Mouse (Mus musculus) layer of hippocampus, postnatal 25 days (tissue): ENCODE measurements around the gene Cbx8. TPM values are rescaled to one million over a fixed set of nuclear protein-coding genes. Genes with fewer than 3 reads are reported as not detected.

ENCODE experiments used
- DNase-seq, 2 experiments: peaks; one replicate each; pipeline ENCODE4 v3.0.0; 2022; ENCODE audit warnings: mixed read lengths in 2 of 2, low spot score in 1 of 2; ENCODE audit errors: extremely low spot score in 1 of 2
- total RNA-seq, 2 experiments: library from RNA; stranded (reverse); gene quantifications; 2 replicates each; pipeline ENCODE4 v1.2.3; 2021

Gene Cbx8
- total RNA-seq, 2 experiments from 2014 or later, result 13.8 to 16.7 TPM

DNA sequence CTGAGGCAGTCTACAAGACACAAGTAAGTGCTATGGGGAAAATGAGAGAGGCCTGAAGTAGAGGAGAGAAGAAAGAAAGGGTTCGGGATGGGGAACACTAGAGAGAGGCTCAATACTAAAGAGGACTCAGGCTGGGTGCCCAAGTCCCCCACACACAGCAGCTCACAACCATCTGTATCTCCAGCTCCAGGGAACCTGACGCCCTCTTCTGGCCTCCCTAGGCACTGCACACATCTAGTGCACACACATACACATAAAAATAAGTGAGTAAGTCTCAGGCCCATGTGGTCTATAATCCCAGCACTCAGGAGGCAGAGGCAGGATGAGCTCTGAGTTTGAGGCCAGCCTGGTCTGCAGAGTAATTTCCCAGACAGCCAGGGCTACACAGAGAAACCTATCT, 39.9 kb downstream of the Cbx8 start:
- DNase-seq, result no peak

DNA sequence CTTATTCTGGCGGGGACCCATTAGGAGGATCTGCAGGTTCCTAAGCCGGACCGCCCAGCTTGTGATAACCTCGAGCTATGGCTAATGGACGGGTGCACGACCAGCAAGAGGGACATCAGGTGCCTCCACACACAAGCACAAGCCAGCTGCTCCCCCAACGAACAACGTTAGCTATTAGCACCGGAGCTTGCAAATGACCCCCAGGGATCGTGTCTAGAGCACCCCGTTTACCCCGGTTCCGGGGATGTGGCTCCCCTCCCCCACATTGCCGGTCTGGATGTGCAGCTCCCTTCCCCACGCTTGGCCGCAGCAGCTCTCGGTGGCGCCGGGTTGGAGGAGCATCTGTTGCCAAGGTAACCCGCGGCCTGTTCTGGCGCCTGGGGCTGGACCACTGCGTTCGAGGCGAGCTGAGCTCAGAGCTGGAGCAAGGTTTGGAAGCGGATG, 41.4 kb downstream of the Cbx8 start:
- DNase-seq, result peak in 1 of 2 experiments; percentile 19

DNA sequence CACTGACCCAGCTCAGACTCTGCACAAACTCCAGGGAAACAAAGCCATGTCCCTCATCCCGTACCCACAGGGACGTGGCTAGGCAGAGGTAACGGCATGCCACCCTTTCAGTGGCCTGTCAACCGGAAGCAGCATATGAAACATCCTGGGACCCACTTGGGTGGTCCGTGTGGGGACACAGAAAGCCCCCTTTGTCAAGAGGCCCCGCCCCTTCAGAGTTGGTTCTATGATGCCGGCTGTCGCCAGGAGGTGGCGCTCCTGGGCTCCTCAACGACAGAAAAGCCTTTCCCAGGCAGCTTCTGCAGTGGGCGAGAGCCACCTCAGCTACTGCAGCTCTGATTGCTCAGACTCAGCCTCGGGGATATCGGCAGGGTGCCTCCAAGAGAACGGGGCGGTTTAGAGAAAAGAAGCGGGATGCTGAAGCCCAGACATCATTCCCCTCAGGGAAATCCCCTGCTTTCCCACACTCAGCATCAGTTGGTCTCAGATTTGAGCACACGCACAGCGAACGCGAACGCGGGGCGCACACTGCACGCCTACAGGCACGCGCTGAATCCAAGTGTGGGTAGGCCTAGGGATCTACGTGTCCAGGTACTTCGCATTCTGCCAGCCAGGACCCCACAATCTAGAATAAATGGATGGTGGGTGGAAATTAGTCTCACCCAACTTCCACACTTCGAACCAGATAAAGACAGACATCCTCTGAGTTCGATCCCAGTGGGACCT, 42.1 kb downstream of the Cbx8 start:
- DNase-seq, result peak; percentile 84 to 94

DNA sequence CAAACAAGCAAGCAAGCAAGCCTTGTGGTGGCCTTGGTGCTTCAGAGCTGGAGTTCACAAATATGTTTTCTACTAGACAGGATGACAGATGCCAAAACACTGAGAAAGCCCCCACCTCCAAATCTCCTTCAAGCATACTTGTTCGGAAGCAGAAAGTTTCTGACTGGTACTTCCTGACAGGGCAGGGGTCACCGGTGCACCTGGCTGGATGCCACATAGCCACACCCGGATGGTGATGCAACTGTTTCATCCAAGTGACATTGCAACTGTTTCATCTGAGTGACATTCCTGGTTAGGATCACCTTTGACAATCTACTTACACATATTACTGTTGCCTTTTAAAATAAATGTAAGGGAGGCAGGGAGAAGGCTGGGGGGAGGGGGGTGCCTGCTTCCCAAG, 43.6 kb downstream of the Cbx8 start:
- DNase-seq, result no peak

DNA sequence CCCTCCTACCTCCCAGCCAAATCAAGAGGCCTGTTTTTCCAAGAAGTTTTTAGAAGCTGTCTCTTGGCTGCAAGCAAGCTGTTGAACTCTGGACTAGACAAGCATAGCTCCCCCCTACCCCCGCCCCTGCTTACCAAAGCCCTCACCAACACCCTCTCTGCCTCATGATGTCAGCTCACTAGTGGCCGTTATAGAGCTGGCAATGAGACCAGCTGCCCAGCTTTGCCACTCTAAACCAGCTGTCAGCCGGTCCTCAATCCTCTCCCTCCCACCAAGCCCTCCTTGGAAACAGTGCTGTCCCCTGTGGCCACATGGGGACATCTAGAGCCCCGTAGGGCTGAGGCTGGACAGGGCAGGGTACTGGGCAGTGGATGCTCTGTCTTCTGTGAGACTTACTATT, 45.3 kb downstream of the Cbx8 start:
- no peak for DNase-seq

DNA sequence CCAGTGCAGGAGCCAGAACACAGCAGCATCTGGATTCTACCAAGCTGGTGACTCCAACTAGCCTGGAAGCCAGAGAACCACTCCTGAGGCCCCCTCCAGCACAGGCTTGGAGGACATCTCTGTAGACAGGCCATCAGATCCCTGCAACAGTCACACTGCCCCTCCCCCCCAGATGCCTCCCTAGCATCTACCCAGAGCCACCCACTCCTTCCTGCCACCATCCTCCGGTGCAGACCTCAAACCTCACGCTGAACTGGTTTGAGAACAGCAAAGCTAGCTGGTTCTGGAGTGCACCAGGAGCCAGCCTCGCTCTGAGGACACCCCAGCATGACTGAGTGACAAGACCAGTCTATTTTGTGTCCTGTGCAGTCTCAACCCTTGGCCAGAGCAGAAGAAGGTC, 48.0 kb downstream of the Cbx8 start:
- no peak for DNase-seq

DNA sequence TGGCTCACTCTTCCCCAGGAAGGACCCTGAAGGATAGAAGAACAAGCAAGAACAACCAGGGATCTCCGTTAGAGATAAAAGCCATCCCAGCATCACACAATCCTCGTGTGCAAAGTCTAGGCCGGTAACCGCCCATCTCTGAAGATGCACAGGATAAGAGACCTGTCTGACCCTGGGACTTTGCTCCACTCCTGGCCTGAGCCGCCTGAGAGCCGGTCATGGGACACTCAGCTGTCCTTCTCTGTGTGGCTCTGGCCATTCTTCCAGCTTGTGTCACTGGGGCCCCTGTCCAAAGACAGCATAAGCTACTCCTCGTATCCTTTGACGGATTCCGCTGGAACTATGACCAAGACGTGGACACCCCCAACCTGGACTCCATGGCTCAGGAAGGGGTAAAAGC, 52.8 kb downstream of the Cbx8 start, which contains the start of gene Enpp7:
Gene Enpp7 (plus strand): TSS at position 190 of the 400 bp plus-strand sequence.
- DNase-seq, result no peak

Other genes with a start within 250 kb of the Cbx8 start
- gene Rbfox3, start 129.4 kb downstream of the Cbx8 start, total RNA-seq, result 100 to 1,000 TPM; 266 to 285 TPM
- gene Enpp7, start 52.8 kb downstream of the Cbx8 start, total RNA-seq, result not detected
- gene Cbx2, start 18.0 kb downstream of the Cbx8 start, total RNA-seq, result 1 to 10 TPM; 4.0 to 4.4 TPM
- 10 to 100 TPM; 62.1 to 67.7 TPM for gene Cbx4, start 45.3 kb upstream of the Cbx8 start, total RNA-seq
- gene Tbc1d16, start 187.5 kb upstream of the Cbx8 start, total RNA-seq, result 10 to 100 TPM; 53.6 to 55.9 TPM
- 1 to 10 TPM; 1.5 to 5.5 TPM for gene Ccdc40, start 187.6 kb upstream of the Cbx8 start, total RNA-seq
- gene Gaa, start 226.9 kb upstream of the Cbx8 start, total RNA-seq, result 100 to 1,000 TPM; 304 to 308 TPM